Mouse (Mus musculus): ENCODE measurements around the gene Med24. TPM values are rescaled to one million over a fixed set of nuclear protein-coding genes. Genes with fewer than 3 reads are reported as not detected.
A peak's percentile ranks its signal among the peaks of the same experiment; 100 is the strongest.
"Not testable (repeated sequence)": the region's sequence is repeated elsewhere in the genome, so short reads cannot be mapped to it uniquely, and the experiment has no call there.

The Med24 gene
- total RNA-seq, 2 experiments from 2014 or later, result 126 TPM

DNA sequence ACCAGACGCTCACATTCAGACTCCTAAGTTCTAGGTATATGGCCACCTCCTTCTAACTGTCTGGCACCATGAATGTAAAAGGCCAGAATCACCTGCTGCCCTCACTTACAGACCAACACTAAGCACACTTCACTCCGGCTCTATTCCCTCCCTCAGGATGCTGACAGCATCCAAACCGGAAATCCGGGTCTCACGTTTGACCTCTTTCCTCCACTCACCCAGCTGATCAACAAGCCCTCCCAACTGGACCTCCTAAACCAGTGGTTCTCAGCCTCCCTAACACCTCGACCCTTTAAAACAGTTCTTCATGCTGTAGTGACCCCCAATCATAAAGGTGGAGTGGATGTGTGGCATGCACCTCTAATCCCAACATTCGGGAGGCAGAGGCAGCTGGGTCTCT, 6.1 kb downstream of the Med24 start:
- no peak for DNase-seq (ENCODE audit: low spot score in 2 of 2)

DNA sequence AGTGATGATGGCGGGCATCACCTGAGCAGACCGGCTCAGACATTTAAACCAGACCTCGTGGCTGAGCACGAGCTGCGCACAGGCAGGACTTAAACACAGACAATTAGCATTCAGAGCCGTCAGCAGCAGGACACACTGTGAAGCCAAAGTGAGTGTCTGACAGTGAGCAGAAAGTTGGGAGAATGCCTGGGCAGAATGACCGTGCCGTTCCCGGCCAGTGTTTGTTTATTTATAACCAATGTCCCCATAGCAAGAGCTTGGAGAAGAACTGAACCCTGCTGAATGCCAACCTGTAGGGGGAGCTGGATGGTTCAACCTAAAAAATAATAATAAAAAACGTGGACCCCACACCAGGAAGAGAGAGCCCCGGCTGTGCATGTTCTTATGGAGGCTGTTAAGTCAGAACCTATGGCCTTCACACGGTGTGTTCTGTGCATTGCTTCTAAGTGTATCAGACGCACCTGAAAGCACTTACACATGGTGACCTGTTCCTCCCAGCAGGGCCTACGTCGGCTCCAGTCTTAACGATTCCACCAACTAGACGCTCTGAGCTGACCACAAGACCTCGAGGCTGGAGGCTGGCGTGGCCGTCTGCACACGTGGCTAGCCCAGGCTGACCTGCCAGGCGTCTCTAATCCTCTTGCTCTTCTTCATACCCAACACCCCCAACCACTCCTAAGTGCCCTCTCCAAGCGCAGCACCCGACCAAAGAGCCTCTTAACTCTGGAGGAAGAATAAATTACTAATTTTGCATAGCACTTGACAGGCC, 7.6 kb downstream of the Med24 start:
- peak in 1 of 2 experiments; percentile 82 for DNase-seq (ENCODE audit: low spot score in 2 of 2)

DNA sequence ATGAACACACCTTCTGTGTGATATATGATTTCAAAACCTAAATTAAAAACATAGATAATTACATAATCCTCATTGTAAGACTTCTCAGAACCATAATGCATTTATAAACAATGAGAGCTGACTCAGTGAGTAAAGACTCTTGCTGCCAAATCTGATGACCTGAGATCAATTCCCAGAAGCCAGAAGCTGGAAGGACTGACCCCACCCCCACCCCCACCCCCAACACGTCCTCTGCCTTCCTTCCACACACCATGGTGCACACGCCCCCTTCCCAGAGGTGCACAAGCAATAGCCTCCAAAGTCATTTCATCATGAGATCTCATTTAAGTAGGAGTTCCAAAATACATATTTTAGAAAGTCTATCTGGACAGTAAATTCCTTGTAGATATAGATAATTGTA, 8.5 kb downstream of the Med24 start:
- no peak for DNase-seq (ENCODE audit: low spot score in 2 of 2)

DNA sequence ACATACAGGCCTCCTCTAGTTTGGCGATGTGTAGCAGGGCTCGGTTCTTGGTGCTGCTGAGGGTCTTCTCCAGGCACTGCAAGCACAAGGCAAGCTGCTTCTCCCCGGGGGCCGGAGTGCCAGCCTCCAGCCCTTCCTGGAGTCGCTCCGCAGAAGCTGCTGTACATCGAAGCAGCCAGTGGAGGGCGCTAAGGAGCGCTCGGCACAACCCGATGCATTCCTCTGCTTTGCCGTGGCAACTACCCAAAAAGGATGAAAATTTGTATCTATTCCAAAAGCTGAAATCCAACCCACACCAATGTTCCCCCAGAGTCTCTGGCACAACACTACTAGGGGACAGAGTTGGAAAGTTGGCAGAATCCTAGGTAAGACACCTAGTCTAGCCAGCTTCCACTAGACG, 11.3 kb downstream of the Med24 start:
- peak; percentile 84 to 91 for DNase-seq (ENCODE audit: low spot score in 2 of 2)

DNA sequence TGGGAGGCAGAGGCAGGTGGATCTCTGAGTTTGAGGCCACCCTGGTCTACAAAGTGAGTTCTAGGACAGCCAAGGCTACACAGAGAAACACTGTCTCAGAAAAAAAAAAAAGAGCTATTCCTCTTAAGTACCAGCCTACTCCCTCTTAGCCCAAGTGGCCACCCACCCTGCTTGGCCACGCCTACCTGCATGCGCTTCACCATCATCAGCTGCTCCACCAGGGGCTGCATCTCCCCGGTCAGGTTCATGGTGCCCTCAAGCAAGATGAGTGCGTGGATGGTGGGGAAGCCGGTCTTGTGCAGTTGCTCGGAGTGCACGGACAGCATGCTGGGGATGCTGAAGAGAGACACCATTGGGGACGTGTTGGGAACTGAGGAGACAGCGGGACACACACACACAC, 13.3 kb downstream of the Med24 start:
- DNase-seq (ENCODE audit: low spot score in 2 of 2), result no peak

DNA sequence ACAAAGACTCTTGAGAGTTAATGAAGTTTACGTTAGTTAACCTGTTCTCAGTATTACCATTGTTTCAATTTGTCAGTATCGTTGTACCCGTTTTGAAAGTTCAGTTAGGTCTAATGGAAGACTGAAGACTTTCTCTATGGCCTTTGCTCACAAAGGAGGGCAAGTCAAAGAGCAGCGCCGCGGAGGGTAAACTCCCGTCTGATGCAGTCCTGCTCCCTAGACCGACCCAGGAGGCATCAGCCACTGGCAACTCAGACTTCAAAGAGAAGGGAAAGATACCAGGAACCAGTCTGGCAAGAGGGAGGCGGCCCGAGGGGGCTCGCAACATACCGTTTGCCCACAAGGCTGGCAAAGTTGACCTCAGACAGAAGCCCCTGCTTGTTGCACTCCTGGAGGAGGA, 15.5 kb downstream of the Med24 start:
- no peak for DNase-seq (ENCODE audit: low spot score in 2 of 2)

DNA sequence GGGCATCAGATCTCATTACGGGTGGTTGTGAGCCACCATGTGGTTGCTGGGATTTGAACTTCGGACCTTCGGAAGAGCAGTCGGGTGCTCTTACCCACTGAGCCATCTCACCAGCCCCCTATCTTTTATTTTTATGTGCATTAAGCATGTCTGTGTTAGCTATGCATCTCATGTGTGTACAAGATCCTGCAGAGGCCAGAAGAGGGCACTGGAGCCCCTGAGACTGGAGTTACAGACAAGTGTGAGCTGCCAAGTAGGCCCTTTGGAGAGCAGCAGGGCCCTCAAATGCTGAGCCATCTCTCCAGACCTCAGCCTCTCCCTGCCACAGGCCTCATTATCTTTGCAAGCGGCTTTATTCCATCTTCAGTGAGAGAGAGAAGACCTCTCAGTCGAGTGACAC, 17.2 kb downstream of the Med24 start:
- not testable (repeated sequence) for DNase-seq (ENCODE audit: low spot score in 2 of 2)

DNA sequence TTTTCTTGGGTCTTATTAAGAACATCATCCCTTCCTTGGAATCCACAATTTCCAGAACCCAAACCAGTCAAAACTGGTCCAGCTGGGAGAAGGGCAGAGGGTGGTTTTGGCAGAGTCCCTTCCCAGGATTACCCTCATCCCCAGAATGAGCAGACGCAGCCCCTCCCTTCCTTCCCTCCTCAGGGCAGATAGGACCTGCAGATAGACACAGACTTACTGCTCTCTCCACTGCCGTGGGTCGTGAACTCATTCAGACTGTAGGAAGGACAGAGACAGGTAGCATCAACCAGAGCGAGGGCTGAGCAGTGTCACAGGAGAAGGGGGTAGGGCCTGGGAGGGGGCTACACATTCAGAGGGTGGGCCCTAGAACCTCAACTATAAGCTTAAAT, 18.2 kb downstream of the Med24 start:
- no peak for DNase-seq (ENCODE audit: low spot score in 2 of 2)

DNA sequence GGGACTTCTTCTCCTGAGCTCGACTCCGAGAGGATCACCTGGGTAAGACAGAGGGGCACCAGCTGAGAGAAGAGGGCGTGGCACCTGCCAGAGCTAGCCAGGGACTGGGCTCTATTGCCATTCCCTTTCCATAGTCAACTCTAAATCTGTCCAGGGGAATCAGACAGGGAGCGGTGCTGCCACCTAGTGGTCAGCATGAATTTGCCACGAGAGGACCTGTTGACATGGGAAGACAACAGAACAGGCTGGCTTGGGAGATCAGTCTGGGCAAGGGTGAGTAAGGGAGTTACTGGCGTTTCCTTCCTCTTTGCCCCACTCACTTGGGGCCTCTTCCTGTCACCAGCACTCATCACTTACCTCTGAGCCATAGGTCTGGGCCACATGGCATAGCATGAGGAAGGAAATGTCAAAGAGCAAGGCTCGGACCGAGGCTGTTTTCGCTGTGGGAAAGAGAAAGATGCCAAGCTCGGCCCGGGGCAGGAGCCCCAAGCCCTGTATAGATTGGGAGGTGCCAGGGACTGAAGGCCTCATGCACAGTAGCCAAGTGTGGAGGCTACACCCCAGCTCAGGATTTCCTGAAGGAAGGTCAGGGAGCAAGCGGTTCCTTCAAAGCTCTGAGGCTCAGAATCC, 18.7 kb downstream of the Med24 start:
- DNase-seq (ENCODE audit: low spot score in 2 of 2), result peak; percentile 64 to 84

DNA sequence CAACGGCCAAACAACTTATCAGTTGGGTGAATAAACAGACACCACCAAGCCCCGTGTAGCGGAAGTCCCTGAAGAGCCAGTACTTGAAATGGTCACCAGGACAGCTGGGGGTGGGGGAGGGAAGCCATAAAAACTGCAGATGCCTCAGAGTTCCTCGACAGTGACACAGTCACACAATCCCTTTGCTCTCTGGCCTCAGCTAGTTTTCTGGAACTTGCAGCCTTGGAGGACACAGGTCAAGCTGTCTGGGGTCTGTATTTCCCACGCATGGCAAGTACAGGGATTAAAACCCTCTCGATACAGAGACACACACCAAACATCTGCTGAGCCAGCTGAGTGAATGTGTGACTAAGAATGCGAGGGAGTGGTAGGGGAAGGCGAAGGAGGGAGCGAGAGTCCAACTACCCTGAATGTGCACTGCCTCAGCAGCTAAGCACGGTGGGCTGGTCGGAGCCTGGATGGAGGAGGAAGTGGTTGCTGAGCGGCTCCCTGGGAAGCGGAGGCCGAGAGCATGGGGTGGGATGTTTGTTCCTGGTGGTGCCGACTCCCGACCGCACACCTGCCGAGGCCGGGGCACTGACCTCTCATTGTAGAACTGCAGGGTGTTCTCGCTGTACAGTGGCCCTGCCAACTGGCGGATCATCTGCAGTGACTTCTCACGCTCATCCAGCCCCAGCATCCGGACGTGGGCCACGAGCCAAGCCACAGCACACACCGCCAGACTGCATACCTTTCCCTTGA, 20.1 kb downstream of the Med24 start:
- no peak for DNase-seq (ENCODE audit: low spot score in 2 of 2)

DNA sequence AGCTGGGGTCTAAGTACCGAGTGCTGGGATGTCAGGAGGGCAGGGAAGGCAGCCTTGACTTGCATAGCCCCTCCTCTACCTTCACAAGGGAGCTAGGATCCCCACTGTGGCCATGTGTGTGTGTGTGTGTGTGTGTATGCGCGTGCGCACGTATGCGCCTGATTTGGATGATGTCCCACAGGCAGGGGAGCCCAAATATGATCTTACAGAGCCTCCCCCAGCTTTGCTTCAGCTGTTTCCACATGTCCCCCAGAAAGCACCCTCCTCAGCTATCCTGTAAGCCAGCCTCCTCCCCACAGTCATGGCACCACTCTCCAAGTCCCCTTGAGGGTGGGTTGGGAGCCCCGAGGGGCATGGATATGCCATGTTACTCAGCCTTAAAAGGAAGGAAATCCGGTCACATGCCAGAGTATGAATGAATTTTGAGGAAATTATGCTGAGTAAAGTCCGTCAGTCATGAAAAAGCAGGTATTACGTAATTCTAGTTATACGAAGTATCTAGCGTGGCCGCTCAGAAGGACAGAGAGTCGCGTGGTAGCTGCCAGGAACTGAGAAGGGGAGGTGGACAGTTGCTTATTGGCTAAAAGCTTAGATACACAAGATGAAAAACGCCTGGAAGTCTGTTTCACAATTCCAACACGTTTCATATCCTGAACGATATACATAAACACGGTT, 20.8 kb downstream of the Med24 start:
- no peak for DNase-seq (ENCODE audit: low spot score in 2 of 2)

DNA sequence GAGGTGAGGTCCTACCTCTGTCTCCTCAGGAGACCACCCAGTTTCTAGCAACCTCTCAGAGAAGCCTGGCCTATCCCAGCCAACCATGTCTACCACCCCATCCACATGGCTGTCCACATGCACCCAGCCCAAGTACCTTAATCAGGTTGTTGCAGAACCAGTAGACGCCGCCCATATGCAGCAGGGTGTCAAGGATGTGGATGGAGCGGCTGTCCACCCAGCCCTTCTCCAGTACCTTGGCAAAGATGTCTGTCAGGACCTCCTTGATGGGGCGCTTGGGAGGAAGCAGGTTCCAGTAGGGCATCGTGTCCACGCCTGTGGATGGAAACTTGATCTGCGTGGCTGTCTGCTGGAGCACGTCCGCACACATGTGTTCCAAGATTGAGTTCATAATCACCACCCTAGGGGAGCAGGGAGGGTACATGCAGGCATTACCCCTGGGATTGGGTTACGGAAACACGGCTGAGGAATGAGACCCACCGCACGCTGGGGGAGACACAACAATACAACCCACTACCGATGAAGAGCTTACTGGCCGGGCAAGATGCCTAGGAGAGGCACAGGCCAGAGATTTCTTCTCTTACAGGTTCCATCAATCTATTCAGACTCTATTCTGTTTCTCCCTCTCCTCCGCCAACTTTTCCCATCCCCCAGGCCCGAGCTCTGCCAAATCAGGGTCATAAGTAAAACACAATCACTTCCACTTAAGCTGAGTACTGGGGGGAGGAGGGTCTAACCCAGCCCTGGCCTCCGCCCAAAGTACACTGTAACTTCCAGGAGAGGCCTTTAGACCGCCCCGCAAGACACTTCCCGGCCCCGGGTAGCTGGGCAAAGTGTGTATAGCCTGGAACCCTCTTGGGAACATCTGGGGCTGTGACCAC, 21.6 kb downstream of the Med24 start:
- DNase-seq (ENCODE audit: low spot score in 2 of 2), result no peak

DNA sequence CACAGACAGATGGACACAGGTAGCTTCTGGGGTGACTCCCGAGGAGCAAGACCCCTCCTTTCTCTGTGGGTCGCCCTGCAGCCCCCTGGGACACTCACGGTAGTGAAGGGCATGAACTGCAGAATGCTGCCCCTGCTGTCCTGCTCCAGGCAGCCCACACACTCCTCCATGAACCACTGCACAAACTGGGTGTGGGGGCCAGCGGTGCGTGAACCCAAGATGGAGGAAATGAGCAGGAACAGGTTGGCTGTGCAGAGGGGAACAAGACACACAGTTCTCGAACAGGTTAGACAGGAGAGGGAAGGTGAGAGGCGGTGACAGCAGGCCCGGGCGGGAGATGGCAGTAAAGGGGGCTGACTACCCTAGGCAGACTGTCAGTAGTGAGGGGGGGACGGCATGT, 24.2 kb downstream of the Med24 start:
- no peak for DNase-seq (ENCODE audit: low spot score in 2 of 2)

DNA sequence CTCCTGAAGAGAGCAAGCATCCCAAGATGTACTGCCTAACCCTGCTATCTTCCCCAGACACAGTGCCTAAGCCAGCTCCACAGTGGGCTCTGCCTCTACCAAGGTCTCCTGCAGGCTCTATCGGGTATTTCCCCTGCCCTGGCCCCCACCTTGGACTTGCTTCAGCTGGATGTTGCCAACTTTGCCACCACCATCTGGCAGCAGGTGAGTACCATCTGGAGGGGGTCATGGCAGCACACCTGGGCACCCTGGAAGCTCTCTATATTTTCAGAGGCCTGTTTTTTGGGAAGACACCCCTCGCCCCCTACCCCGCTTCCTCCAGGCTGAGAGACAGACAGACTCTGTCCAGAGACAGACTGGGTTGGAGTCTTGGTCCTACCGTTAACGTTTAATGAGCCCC, 26.9 kb downstream of the Med24 start:
- DNase-seq (ENCODE audit: low spot score in 2 of 2), result no peak

DNA sequence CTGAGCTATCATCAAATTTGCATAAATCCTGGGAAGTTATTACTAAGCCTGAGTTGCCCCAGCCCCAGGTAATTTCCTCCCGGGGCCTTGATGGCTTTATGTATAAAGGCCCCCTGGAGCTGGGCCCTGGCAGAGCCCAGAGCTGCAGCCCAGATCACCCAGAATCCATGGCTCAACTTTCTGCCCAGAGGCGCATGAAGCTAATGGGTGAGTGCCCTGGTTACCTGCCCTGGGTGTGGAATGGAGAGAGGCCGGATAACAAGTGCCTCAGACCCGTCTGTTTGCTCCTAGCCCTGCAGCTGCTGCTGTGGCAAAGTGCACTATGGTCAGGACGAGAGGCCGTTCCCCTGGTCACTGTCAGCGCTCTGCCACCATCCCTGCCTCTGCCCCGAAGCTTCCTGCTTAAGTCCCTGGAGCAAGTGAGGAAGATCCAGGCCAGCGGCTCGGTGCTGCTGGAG, 28.0 kb downstream of the Med24 start, which contains the start of gene Csf3:
Csf3 (plus strand) TSS at position 51 of the 458 bp plus-strand sequence.
- no peak for DNase-seq (ENCODE audit: low spot score in 2 of 2)

DNA sequence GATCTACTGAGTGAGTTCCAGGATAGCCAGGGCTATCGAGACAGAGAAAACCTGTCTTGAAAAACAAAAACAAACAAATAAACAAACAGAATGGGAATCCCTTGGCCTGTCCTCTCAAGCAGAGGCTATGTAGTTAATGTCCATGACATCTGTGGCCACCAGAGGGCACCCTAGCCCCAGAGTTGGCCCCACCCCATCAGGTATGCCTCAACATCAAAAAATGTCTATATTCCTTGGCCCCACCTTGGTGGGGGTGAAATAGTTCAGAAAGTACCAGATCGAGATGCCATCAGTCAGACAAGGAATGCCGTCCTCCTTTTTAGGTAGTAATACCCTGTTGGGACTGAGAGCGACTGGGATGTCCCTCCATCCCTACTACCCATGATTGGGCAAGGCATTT, 29.3 kb downstream of the Med24 start:
- DNase-seq (ENCODE audit: low spot score in 2 of 2), result peak; percentile 53 to 85

DNA sequence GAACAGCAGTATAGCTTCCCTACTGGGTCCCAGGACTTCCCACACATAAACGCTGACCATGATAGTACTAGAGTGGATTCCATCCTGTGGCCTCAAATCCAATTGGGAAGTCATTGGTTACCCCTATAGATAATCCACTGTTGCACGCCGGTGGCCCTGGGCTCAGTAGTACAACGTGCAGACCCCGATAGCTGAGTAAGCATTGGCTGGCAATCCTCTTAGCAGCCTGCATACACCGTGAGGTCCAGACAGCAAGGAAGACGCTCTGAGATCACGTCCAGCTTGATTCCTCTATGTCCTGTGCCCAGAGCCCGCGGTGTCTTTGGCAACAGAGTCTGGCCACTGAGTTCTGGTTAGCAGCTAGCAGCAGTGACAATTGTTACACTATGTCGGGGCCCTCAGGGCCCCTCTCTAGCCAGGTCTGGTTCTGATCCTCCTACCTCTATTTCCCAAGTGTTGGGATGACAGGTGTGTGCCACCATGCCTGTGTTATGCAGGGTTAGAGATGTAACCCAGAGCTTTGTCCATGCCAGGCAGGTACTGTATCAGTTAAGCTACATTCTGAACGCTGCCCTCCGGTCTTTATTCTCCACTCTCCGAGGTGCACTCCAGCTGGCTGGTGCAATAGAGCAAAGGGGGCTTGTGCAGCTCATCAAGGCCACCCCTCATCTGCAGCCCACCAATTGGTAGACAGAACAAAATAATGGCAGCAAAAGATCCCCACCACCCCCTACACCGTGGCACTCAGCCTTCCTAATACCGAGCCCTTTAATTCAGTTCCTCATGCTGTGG, 30.2 kb downstream of the Med24 start:
- DNase-seq (ENCODE audit: low spot score in 2 of 2), result no peak

DNA sequence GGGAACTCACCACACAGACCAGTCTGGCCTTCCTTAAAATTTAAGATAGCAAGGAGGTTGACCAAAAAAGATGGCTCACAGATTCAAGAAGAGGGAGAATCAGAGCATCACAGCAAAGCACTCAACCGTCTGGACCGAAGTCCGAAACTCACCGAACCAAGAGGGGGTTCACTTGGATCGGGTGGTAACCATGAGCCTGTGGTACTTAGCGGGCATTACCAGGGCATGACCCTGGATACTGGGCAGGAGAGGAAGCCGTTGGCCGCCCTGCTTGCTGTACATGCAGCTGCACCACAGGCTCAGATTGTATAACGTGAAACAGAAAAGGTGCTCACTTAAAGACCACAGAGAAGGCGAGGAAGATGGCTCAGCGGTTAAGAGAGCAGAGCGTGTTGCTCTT, 32.0 kb downstream of the Med24 start:
- DNase-seq (ENCODE audit: low spot score in 2 of 2), result no peak

DNA sequence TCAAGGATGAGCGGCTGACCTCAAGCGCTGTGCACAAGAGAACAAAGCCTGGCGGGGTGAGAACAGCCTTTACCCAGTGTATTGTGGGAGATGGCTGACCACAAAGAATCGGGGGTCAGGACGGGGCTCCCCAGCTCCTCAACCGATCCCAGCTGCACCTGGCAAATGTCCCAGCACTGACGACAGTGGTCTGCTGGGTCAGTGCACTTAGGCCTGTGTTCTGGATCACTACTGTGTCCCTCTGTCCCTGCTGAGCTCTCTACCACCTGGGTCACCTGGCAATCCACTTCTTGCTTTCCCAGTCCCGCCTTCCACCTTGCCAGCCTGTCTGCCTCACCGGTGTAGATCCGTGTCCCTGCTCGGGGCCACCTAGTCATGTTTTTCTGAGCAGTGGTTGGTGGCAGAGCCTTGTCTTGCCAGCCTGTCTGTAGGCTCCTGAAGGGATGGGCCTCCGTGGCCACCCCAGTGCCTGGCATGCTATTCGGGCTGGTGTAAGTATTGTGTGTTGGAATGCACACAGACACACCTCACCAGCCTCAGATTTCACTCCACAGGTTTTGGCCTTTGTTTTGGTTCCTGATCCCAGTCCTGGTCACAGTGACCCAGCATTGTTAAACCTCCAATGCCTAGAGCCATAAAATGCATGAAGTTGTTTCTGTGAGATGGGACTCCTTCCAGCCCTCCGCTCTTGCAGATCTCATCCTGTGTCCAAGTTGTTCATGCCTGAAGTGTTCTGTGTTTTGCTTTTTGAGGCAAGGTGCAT, 32.6 kb downstream of the Med24 start:
- no peak for DNase-seq (ENCODE audit: low spot score in 2 of 2)

All from layer of hippocampus, adult 18-20 months (tissue).